Mouse (Mus musculus) monocyte, adult 2 months (primary cell): ENCODE data around the gene Shank3.

ENCODE experiments used
- DNase-seq, 2 experiments: peaks; one replicate each; pipeline ENCODE4 v3.0.0; 2022; ENCODE audit warnings: low spot score in 2 of 2, low read depth in 1 of 2

Gene Shank3

GRCm38 (mm10) chr15:89524001-89524571 lies 24.7 kb downstream of the Shank3 start:
- no peak for DNase-seq

GRCm38 (mm10) chr15:89524611-89525415 lies 25.4 kb downstream of the Shank3 start:
- DNase-seq = no peak

GRCm38 (mm10) chr15:89525464-89525863 lies 26.0 kb downstream of the Shank3 start:
- DNase-seq = no peak

DNA sequence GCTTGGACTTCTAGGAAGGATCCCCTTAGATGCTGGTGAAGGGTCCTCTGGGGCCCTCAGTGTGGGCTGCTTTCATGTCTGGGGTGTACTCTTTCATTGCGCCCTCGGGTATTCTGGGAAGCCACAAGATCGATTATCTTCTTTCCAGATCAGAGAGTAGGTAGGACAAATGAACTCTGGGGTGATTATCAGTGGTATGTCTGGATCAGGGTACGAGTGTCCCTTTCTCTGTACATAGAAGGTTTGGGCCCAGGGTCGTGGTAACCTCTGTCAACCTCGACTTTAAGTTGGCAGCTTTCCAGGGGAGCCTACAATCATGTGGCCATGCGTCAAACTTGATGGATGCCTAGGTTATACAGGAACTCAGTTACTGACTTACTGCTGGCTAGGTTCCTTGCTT lies 26.5 kb downstream of the Shank3 start:
- DNase-seq = no peak

- DNase-seq = no peak
Measured at GRCm38 (mm10) chr15:89526776-89527325, 27.4 kb downstream of the Shank3 start.

- no peak for DNase-seq
Measured at GRCm38 (mm10) chr15:89527466-89527865, 28.0 kb downstream of the Shank3 start.

GRCm38 (mm10) chr15:89528201-89528850 lies 28.9 kb downstream of the Shank3 start:
- DNase-seq = no peak

DNA sequence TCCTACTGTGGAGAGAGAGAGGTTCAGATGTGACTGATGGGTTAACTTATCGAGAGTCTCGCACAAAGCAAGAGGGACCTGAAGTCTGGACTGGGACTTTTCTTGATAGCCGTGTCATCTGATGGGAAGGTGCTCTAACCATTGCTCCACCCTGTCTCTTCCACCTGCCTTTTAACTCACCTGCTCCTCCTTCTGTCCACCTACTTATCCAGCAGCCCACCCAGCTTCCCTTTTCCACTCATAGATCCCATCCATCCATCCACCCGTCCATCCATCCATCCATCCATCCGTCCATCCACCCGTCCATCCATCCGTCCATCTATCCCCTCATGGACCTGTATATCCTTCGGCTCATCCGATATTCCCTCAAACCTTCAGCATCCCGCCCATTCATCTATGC lies 29.5 kb downstream of the Shank3 start:
- DNase-seq = no peak

DNA sequence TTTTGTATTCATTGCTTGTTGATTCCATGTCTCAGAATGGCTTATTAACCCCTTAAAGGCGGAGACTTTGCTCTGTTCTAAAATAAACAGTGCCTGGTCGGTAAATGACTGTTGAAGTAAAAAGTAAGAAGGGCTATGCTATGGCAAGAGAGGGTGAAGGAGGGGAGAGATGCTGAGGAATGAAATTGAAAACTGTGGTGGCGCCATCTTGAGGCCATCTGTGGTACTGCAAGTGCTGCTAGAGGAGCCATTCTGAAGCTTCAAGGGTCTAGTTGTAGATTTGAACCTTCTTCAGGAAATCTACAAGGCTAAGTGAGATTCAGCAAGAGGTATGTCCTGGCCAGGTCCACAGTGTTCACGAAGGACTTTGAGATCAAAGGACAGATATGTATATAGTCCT lies 30.9 kb downstream of the Shank3 start:
- DNase-seq = no peak

GRCm38 (mm10) chr15:89531399-89531798 lies 32.0 kb downstream of the Shank3 start:
- DNase-seq = no peak

DNA sequence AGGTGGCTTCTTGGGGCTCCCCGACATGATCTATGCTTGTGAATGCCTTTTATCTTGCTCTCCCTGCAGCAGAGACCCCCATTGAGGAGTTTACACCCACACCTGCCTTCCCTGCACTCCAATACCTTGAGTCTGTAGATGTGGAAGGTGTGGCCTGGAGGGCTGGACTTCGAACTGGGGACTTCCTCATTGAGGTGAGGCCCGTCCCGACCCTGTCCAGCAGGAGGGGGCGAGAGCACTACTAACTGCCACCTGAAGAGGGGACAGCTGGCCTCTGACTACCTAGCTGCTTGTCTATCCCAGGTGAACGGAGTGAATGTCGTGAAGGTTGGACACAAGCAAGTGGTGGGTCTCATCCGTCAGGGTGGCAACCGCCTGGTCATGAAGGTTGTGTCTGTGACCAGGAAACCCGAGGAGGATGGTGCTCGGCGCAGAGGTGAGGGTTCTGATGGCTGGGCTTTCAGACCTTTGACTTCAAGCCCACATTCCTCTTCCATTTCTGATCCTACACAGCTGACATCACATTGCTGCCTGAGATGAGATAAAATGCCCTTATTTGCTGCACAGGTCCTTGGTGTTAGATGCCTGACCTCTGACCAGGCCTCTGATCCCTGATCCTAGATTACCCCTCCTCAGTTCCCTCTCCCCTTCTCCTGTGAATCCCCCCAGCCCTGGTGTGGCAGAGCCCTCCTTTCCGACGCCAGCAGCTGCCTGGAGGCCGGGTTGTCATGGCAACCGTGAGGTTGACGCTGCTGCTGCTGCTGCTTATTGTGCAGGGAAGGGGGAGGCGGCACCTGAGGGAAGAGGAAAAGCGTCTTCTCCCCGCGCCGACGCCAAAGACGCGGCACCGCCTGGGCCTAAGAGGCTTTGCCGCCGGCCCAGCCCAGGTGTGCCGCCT lies 32.9 kb downstream of the Shank3 start:
- DNase-seq = no peak

DNA sequence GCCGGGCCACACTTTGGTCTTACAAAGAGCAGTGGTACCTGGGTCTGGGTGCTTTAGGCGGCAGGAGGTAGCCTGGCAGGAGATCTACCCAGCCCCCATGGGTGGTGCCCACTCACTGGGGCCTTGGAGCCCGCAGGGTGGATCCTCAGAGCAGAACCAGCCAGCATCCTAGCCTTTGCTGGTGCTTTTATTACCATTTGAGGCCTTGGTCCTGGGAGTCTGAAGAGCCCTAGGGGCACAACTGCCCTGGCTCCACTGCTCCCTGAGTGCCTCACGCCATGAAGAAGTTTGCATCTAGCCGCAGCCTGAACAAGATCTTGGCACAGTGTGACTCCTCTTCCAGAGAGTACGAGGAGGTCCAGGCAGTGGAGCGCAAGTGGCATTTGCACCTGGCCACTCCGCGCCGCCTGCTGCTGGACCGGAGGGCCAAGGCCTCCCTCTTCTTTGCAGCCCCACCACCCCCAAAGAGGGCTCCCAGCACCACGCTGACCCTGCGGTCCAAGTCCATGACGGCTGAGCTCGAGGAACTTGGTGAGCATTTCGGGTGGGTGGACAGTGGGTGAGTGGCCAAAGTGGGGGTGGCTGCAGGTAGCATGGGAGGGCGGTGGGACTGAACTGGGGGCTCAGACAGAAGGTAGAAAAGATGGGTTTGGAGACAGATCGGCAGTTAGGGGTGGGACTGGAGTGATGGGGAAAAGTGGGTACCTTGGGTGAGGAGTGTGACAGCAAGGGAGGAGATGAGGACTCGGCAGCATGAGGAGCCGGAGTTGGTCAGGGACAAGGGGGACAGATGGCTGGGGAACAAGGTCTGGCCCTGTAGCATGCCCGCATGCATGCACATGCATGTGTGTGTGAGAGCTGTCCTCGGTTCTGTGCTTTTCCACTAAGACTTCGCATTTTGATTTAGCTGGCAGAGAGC lies 33.8 kb downstream of the Shank3 start:
- DNase-seq = no peak

DNA sequence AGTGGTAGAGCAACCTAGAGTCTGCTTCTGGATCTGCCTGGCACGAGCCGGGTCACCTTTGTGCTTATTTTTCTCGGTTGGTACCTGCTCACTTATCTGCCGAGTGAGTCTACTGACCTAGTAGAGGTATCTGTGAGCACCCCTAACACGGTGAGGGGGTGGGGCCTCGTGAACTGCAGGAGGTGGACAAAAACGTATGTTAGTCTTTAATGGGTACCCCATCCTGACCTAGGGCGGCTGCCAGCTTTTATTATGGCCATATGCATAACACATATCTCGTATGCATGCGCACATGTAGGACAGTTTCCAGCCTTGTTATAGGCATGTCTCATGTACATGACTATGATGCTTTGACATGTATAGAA lies 34.4 kb downstream of the Shank3 start:
- no peak for DNase-seq

DNA sequence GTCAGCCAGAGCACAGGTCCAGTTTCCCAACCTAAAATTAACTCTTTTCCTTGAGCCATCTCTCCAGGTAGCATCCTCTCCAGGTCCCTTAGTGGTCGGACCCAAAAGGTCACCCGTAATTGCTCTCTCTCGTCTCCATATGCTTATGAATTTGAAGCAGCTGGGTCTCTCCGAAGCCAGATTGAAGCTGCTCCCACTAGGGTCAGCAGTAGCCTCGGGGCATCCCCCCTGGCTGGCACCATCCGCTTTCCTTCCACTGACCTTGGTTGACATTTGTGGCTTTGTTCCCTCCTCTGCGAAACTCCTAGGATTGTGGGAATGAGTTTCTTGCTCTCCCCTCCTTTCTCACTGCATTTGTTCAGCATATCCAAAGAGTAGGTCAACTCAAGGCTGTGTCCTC lies 44.7 kb downstream of the Shank3 start:
- DNase-seq = no peak

GRCm38 (mm10) chr15:89547321-89547720 lies 47.9 kb downstream of the Shank3 start:
- DNase-seq = no peak

DNA sequence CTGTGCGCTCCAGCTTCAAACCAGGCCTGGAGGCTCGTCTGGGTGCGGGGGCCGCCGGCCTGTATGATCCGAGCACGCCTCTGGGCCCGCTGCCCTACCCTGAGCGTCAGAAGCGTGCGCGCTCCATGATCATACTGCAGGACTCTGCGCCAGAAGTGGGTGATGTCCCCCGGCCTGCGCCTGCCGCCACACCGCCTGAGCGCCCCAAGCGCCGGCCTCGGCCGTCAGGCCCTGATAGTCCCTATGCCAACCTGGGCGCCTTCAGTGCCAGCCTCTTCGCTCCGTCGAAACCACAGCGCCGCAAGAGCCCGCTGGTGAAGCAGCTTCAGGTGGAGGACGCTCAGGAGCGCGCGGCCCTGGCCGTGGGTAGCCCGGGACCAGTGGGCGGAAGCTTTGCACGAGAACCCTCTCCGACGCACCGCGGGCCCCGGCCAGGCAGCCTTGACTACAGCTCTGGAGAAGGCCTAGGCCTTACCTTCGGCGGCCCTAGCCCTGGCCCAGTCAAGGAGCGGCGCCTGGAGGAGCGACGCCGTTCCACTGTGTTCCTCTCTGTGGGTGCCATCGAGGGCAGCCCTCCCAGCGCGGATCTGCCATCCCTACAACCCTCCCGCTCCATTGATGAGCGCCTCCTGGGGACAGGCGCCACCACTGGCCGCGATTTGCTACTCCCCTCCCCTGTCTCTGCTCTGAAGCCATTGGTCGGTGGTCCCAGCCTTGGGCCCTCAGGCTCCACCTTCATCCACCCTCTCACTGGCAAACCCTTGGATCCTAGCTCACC lies 48.6 kb downstream of the Shank3 start:
- DNase-seq = no peak

- no peak for DNase-seq
Measured at GRCm38 (mm10) chr15:89548837-89549236, 49.4 kb downstream of the Shank3 start.

DNA sequence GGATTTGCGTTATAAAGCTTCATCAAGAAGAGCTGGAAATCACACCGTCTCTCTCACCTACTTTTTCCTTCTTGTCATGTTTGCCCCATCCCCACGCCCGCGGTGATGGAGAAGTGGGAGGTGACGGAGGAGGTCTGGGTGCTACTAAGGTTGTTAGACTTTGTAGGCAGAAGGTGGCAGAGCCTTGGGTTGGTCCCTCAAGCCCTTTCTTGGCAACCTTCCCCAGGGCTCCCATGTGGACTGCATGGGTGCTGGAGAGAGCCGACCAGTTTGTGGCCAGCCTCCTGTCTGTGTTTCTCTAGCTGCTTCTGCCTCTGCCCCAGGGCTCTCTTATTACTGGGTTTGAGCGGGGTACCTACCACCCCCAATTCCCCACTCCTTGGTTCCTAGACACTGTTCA lies 51.1 kb downstream of the Shank3 start:
- no peak for DNase-seq

DNA sequence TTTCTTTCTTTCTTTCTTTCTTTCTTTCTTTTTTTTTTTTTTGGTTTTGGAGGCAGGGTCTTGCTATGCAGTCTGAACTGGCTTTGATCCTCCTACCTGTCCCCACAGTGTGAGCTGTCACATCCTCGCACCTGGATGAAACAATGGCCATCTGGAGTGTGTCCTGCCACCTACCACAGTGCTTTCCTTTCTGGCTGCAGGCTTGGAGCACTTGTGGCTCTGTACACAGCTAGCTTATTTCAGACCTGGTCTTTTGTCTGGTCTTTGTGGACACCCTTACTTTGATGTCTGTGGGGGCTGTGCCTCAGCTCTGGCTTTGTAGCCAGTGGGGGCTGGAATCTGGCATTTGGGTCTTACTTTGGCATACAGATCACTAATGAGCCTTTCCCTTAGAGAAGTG lies 52.3 kb downstream of the Shank3 start:
- DNase-seq = no peak
